Mouse (Mus musculus): Measurements from ENCODE around the gene 4930590J08Rik. TPM values are rescaled to one million over a fixed set of nuclear protein-coding genes. Genes with fewer than 3 reads are reported as not detected.

The 4930590J08Rik gene
- polyA plus RNA-seq, 2 experiments, result 0.43 to 0.87 TPM

GRCm38 (mm10) chr6:91963429-91963828, 60.8 kb downstream of the 4930590J08Rik start:
- Histone ChIP-seq H3K9ac (ENCODE audit: low read depth, low read length, severe bottlenecking) (no peak overlapping the region), H3K4me1 (ENCODE audit: control insufficient read depth, insufficient read depth, low read length) (0 out of 2 replicates have a peak, but pooled peaks cover 3% of the 10 kb centered on the region), H3K4me3 (replicated peaks; ENCODE audit: low read length) (no peak overlapping the region), H3K9me3 (ENCODE audit: control insufficient read depth, low read length) (no peaks in the 10 kb centered on the region), H3K27me3 (ENCODE audit: control insufficient read depth, insufficient read depth, low read length) (no peaks in the 10 kb centered on the region), H3K4me2 (replicated peaks; ENCODE audit: low read depth, low read length, severe bottlenecking) (no peak overlapping the region), H3K27ac (replicated peaks; ENCODE audit: low read depth, low read length) (no peak overlapping the region), H3K36me3 (ENCODE audit: control insufficient read depth, insufficient read depth, low read length) (no peaks in the 10 kb centered on the region)
- DNase-seq (ENCODE audit: low spot score), result no peak
- TF ChIP-seq POLR2A (IDR thresholded peaks at IDR 0.05; ENCODE audit: borderline replicate concordance, extremely low read depth, insufficient read depth, insufficient read length), result no peak
- no peak for ATAC-seq (ENCODE audit: low FRiP score, low read depth)
- 12% methylated on average over 4 of the region's 4 CpGs for WGBS

GRCm38 (mm10) chr6:91965060-91965459, 62.5 kb downstream of the 4930590J08Rik start:
- Histone ChIP-seq H3K4me1 (ENCODE audit: control insufficient read depth, insufficient read depth, low read length) (0 out of 2 replicates have a peak, but pooled peaks cover 3% of the 10 kb centered on the region), H3K4me2 (replicated peaks; ENCODE audit: low read depth, low read length, severe bottlenecking) (no peak overlapping the region), H3K36me3 (ENCODE audit: control insufficient read depth, insufficient read depth, low read length) (no peaks in the 10 kb centered on the region), H3K27ac (replicated peaks; ENCODE audit: low read depth, low read length) (no peak overlapping the region), H3K27me3 (ENCODE audit: control insufficient read depth, insufficient read depth, low read length) (no peaks in the 10 kb centered on the region), H3K9ac (ENCODE audit: low read depth, low read length, severe bottlenecking) (no peak overlapping the region), H3K9me3 (ENCODE audit: control insufficient read depth, low read length) (no peaks in the 10 kb centered on the region), H3K4me3 (replicated peaks; ENCODE audit: low read length) (no peak overlapping the region)
- no peak for DNase-seq (ENCODE audit: low spot score)
- no peak for TF ChIP-seq POLR2A (IDR thresholded peaks at IDR 0.05; ENCODE audit: borderline replicate concordance, extremely low read depth, insufficient read depth, insufficient read length)
- no peak for ATAC-seq (ENCODE audit: low FRiP score, low read depth)
- WGBS, result 87% methylated on average over 8 of the region's 8 CpGs

- no peak for TF ChIP-seq POLR2A (IDR thresholded peaks at IDR 0.05; ENCODE audit: borderline replicate concordance, extremely low read depth, insufficient read depth, insufficient read length)
- ATAC-seq (ENCODE audit: low FRiP score, low read depth) (no peak), DNase-seq (ENCODE audit: low spot score) (no peak)
- no peak overlapping the region for H3K27ac ChIP-seq (replicated peaks; ENCODE audit: low read depth, low read length)
- 39% methylated on average over 6 of the region's 6 CpGs for WGBS
- no peak overlapping the region for H3K4me2 ChIP-seq (replicated peaks; ENCODE audit: low read depth, low read length, severe bottlenecking)
- H3K4me3 ChIP-seq (replicated peaks; ENCODE audit: low read length), result no peak overlapping the region
- no peaks in the 10 kb centered on the region for H3K4me1 ChIP-seq (ENCODE audit: control insufficient read depth, insufficient read depth, low read length)
- no peak overlapping the region for H3K9ac ChIP-seq (ENCODE audit: low read depth, low read length, severe bottlenecking)
- no peaks in the 10 kb centered on the region for H3K36me3 ChIP-seq (ENCODE audit: control insufficient read depth, insufficient read depth, low read length)
- no peaks in the 10 kb centered on the region for H3K9me3 ChIP-seq (ENCODE audit: control insufficient read depth, low read length)
- H3K27me3 ChIP-seq (ENCODE audit: control insufficient read depth, insufficient read depth, low read length), result no peaks in the 10 kb centered on the region
Measured at GRCm38 (mm10) chr6:91966006-91966405, 63.4 kb downstream of the 4930590J08Rik start.

- Histone ChIP-seq H3K4me2 (replicated peaks; ENCODE audit: low read depth, low read length, severe bottlenecking) (no peak overlapping the region), H3K4me1 (ENCODE audit: control insufficient read depth, insufficient read depth, low read length) (0 out of 2 replicates have a peak, but pooled peaks cover 4% of the 10 kb centered on the region), H3K9me3 (ENCODE audit: control insufficient read depth, low read length) (no peaks in the 10 kb centered on the region), H3K36me3 (ENCODE audit: control insufficient read depth, insufficient read depth, low read length) (no peaks in the 10 kb centered on the region), H3K4me3 (replicated peaks; ENCODE audit: low read length) (no peak overlapping the region), H3K27ac (replicated peaks; ENCODE audit: low read depth, low read length) (no peak overlapping the region), H3K27me3 (ENCODE audit: control insufficient read depth, insufficient read depth, low read length) (no peaks in the 10 kb centered on the region), H3K9ac (ENCODE audit: low read depth, low read length, severe bottlenecking) (no peak overlapping the region)
- no peak for TF ChIP-seq POLR2A (IDR thresholded peaks at IDR 0.05; ENCODE audit: borderline replicate concordance, extremely low read depth, insufficient read depth, insufficient read length)
- DNase-seq (ENCODE audit: low spot score) (peak; percentile 17), ATAC-seq (ENCODE audit: low FRiP score, low read depth) (no peak)
- 41% methylated on average over 9 of the region's 9 CpGs for WGBS
Measured at GRCm38 (mm10) chr6:91972201-91972646, 69.6 kb downstream of the 4930590J08Rik start.

GRCm38 (mm10) chr6:91973972-91974371, 71.4 kb downstream of the 4930590J08Rik start:
- Histone ChIP-seq H3K27ac (replicated peaks; ENCODE audit: low read depth, low read length) (no peak overlapping the region), H3K27me3 (ENCODE audit: control insufficient read depth, insufficient read depth, low read length) (peaks cover 8% of the 10 kb centered on the region; the same call in 1 of the 2 replicates), H3K4me2 (replicated peaks; ENCODE audit: low read depth, low read length, severe bottlenecking) (no peak overlapping the region), H3K4me3 (replicated peaks; ENCODE audit: low read length) (no peak overlapping the region), H3K9ac (ENCODE audit: low read depth, low read length, severe bottlenecking) (no peak overlapping the region), H3K4me1 (ENCODE audit: control insufficient read depth, insufficient read depth, low read length) (0 out of 2 replicates have a peak, but pooled peaks cover 4% of the 10 kb centered on the region), H3K9me3 (ENCODE audit: control insufficient read depth, low read length) (no peaks in the 10 kb centered on the region), H3K36me3 (ENCODE audit: control insufficient read depth, insufficient read depth, low read length) (no peaks in the 10 kb centered on the region)
- DNase-seq (ENCODE audit: low spot score), result no peak
- ATAC-seq (ENCODE audit: low FRiP score, low read depth), result no peak
- 78% methylated on average over 6 of the region's 6 CpGs for WGBS
- TF ChIP-seq POLR2A (IDR thresholded peaks at IDR 0.05; ENCODE audit: borderline replicate concordance, extremely low read depth, insufficient read depth, insufficient read length), result no peak
